Mouse (Mus musculus) A20 (cell line): Measurements from ENCODE around the gene Cptp.

Experiments used
- DNase-seq: peaks from one replicate; pipeline ENCODE4 v3.0.0-alpha.2; 2011; ENCODE audit warnings: low read depth, low spot score

Gene Cptp

DNA sequence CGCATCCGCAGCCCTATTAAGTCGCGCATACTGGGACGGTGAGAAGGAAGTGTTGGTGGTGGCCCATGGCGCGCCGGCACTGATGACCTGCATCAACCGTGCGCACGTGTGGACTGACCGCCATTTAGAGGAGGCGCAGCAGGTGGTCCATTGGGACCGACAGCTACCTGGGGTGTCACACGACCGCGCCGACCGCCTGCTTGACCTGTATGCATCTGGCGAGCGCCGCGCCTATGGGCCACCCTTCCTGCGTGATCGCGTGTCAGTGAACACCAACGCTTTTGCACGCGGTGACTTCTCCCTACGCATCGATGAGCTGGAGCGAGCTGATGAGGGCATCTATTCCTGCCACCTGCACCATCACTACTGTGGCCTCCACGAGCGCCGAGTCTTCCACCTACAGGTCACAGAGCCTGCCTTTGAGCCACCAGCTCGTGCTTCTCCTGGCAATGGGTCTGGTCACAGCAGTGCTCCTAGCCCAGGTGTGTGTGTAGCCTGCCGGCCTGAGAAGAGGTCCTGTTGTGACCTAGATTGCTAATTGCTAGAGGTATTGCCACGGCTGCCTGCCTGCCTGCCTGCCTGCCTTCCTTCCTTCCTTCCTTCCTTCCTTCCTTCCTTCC lies 27.5 kb downstream of the Cptp start:
- DNase-seq = no peak

- peak; percentile 97 for DNase-seq
These were observed 28.2 kb downstream of the Cptp start for GRCm38 (mm10) chr4:155841003-155841454.

GRCm38 (mm10) chr4:155840076-155841002 lies 28.9 kb downstream of the Cptp start:
- DNase-seq = no peak

GRCm38 (mm10) chr4:155839483-155839910 lies 29.7 kb downstream of the Cptp start, which contains the start of gene Mxra8:
Gene Mxra8, plus strand, starts transcription at chr4:155839680.
- no peak for DNase-seq

DNA sequence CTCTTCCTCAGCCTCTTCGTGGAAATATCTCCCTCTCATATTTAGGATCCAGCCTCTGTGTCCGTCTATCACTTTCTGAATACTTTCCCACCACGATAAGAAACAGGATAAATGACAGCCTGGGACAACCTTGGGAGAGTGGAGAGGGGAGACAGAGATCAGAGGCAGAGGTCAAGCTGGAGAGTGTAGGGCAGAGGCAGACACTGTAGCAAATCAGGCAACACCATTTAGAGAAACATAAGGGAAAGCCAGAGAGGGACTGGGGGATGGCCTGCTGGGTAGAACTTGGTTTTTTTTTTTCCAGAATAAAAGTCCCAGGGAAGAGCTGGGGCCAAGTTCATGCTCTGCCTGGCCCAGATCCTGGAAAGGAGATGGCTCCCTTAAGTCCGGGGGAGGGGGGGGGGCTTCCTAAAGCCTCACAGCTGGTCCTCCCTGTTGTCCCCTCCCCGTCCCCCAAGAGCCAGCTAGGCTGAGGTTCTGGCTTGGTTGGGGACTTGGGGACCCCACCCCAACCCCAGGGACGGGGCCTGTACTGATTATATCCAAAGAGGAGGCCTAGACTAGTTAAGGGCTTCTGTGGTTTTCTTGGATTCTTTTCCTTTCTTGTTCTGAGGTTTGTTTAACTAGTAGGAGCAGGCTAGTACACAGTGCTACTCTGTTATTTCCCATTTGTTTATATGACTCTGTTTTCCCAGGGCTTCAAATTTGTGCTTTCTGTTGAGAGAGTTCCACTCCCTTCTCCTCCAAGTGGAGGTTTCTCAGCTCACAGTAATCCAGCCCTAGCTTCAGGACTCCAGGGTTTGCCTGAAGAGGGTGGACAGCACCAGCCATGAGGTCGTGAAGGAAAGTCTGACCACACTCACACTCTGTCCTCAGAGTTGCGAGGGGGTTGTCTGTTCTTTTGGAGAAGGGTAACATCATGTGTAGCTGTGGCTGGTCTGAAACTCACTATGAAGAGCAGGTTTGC lies 30.8 kb downstream of the Cptp start:
- DNase-seq = no peak

- no peak for DNase-seq
These were observed 31.7 kb downstream of the Cptp start for GRCm38 (mm10) chr4:155837404-155838010.

DNA sequence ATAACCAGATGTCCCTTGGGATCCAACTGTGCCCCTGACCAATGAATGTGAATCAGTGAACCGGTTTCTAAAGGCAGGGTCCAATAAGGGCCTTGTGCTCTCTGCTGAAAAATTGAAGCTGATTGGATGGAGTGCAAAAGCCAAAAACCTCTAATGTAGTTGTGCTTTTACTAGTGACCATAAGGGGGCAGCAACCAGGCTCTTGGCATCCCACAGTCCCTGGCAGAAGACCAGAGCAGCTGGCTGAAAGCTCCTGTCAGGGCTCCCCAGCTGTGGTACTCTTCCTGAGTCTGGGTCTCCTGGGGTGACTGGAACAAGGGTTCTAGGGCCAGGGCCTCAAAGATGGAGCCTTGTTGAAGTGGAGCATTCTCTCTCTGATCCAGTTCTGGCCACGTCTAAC lies 35.4 kb downstream of the Cptp start:
- DNase-seq = peak; percentile 83

- no peak for DNase-seq
These were observed 36.0 kb downstream of the Cptp start for GRCm38 (mm10) chr4:155833234-155833633.

GRCm38 (mm10) chr4:155832321-155832720 lies 36.9 kb downstream of the Cptp start:
- no peak for DNase-seq

- no peak for DNase-seq
These were observed 37.4 kb downstream of the Cptp start for GRCm38 (mm10) chr4:155831831-155832230.

- peak; percentile 99 for DNase-seq
These were observed 38.0 kb downstream of the Cptp start, which contains the start of gene Aurkaip1 for GRCm38 (mm10) chr4:155831205-155831766. Gene Aurkaip1, plus strand, starts transcription at chr4:155831272.

DNA sequence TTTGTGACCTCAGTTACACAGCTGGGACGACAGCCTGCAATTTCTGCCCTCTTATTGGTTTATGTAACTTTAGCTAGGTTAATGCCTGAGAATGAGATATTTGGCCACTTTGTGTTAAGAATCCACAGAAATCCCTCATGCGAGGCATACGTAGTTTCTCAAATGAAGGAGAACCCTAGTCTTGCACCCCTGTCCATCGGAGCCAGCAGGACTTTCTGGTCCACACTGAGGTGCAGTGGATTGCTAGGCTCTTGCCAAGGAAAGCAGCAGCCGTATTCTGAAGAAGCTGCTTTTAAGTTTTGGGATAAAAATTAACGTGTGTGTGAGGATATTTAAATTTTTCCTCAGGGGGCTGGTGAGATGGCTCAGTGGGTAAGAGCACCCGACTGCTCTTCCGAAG lies 38.6 kb downstream of the Cptp start:
- DNase-seq = peak; percentile 74

DNA sequence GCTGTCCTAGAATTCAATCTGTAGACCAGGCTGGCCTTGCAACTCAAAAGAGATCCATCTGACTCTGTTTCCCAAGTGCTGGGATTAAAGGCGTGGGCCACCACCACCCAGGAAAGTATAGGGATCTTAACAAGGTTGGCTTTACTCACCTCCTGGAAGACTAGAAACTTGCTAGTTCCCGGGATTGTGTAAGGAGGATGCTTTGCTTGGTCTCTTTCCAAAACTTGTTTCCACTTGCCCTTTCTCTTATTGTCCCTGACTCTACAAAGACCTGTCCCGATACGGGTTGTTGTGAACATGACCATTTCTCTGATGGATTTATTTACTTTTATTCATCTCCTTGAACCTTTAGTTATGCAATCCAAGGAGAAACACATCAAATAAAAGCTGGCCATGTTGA lies 39.4 kb downstream of the Cptp start:
- DNase-seq = no peak

- no peak for DNase-seq
These were observed 45.8 kb downstream of the Cptp start for GRCm38 (mm10) chr4:155823443-155823842.

DNA sequence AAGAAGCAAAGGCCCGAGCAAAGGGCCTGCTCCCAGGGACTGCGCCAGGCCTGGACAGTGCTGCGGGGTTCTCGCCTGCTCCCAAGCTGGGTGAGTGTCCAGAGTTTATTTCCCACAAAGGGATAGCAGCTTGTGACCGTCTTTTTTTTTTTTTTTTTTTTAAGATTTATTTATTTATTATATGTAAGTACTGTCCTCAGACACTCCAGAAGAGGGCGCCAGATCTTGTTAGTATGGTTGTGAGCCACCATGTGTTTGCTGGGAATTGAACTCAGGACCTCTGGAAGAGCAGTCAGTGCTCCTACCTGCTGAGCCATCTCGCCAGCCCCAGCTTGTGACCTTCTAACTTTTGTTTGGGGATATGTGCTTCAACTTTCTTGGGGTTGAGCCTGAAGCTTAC lies 48.2 kb downstream of the Cptp start:
- DNase-seq = peak; percentile 53

- DNase-seq = no peak
These were observed 51.7 kb downstream of the Cptp start for GRCm38 (mm10) chr4:155817533-155817932.
